Mouse (Mus musculus) B cell, adult 62 days (primary cell): ENCODE data around the gene Cdh9. TPM values are rescaled to one million over a fixed set of nuclear protein-coding genes. Genes with fewer than 3 reads are reported as not detected.

Experiments used
- total RNA-seq: library from RNA; stranded (reverse); gene quantifications from 4 replicates; pipeline ENCODE4 v1.2.4, GENCODE M21; 2023

Cdh9 gene
- not detected in 4 replicates for total RNA-seq

GRCm38 (mm10) chr15:16728470-16729011 is at the start of gene Cdh9:
Cdh9 (plus strand) TSS chr15:16728756.

